Mouse (Mus musculus): ENCODE data around the gene Klk15.
"Not testable (repeated sequence)": the region's sequence is repeated elsewhere in the genome, so short reads cannot be mapped to it uniquely, and the experiment has no call there.

Gene Klk15

DNA sequence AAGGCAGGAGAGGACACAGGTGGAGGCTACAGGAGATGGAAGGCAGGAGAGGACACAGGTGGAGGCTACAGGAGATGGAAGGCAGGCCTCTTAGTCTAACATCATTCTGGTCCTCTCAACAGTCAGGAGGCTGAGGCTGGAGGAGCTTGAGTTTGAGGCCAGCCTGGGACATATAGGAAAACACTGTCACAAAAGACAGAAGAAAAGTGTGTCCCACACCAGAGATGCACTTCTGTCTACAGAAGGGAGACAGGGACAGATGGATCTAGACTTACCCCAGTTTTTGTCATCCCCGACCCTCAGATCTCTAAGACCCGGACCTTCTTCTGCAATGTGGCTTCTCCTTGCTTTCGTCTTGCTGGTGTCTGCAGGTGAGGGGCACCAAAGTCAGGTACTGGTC is at the start of gene Klk15:
Klk15 (plus strand) TSS at position 301 of the 400 bp plus-strand sequence.
- no peak for DNase-seq (ENCODE audit: extremely low read depth, low read depth, low spot score)

DNA sequence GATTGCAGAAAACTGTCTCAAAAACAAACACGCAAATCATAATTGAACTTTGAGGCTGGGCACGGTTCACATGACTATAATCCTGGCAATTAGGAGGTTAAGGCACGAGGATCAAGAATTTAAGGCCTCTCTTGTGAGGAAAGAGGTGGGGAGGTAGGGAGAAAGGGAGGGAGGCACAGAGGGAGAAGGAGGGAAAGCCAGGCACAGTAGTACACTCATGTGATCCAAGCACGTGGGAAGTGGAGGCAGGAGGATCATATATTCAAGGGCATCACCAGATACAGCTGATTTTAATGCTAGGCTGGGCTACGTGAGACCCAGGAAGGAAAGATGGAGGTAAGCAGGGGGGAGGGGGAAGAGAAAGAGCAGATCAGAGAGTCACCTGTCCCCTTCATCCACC is 42.2 kb upstream of the Klk15 start:
- DNase-seq (ENCODE audit: extremely low read depth, low read depth, low spot score) = no peak

DNA sequence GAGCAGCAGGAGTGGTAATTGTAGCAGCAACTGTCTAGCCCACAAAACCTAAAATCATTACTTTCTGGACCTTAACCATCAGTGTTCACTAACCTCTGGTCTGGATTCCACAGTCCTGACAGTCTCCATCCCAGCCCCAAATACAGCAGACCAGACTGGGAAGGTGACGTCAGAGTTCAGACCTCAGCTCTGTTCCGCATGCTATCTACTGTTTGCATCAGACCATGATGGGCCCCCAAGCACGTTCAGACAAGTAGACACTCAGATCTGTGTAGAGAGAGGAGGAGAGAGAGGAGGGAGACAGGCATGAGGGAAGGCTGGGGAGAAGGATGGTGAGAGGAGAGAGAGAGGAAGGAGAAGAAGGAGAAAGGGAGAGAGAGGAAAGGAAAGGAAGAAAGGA is 41.8 kb upstream of the Klk15 start:
- no peak for DNase-seq (ENCODE audit: extremely low read depth, low read depth, low spot score)

DNA sequence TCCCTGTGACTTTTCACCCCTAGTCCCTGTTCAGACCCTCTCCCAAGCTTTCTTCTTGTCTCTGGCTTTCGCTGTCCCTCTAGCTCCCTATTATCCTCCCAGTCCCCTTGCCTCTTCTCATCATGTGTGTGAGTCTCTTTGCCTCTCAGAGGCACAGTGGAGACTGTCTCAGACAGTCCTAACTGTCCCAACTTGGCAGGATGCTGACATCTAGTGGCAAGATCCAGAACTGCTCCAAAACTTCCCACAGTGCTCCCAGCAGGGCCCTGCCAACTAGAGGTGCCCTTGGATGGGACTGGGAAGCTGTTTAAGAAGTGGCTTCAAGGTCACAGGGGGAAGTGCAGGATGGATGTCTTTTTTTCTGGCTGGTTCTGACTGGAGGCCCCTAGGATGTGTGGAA is 38.7 kb upstream of the Klk15 start:
- no peak for DNase-seq (ENCODE audit: extremely low read depth, low read depth, low spot score)

DNA sequence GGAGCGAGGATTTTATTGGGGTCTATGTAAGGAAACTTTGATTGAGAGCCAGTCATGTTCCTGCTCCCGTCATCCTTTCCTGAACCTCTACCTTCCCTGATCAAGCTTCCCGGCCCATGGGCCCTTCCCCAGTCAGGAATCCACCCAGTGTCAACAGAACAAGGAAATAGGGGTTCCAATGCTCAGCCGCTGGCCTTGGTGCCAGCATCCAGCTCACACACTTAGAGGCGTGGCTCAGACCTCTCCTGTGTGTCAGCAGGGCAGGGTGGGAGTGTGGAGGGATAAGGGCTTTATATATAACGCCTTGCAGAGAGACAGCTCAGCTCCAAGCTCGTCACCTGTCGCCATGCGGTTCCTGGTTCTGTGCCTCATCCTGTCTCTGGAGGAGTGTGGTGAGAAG is 18.7 kb upstream of the Klk15 start:
- no peak for DNase-seq (ENCODE audit: extremely low read depth, low read depth, low spot score)

DNA sequence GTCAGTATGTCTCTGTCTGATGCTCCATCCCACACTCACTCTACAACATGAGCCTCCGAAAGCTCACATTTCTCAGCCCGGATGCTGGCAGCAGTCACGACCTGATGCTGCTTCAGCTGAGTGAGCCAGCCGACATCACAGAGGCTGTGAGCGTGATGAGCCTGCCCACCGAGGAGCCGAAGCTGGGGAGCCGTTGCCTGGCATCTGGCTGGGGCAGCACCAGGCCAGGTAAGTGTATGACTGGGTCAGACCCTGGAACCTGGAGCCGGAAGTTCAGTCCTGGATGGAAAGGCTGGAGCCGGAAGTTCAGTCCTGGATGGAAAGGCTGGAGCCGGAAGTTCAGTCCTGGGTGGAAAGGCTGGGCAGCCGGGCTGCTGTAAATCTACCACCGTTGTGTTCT is 15.1 kb upstream of the Klk15 start:
- DNase-seq (ENCODE audit: extremely low read depth, low read depth, low spot score) = no peak

DNA sequence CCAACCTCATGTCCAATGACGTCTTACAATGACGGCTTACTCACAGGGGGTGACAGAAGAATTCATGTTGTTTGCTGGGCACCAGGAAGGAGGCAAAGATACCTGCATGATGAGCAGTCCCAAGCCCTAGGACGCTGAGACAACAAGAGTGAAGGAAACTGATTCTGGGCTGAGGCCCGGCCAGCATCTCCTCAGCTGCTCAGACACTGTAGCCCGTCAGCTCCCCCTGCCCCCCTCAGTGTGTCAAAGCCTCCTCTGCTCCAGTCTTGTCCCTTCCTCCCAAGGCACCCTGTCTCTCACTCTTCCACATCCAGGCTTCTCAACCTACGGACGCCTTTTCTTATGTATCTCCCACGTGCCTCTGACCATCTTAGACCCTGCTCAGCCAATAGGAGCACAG is 14.7 kb upstream of the Klk15 start:
- DNase-seq (ENCODE audit: extremely low read depth, low read depth, low spot score) = no peak

DNA sequence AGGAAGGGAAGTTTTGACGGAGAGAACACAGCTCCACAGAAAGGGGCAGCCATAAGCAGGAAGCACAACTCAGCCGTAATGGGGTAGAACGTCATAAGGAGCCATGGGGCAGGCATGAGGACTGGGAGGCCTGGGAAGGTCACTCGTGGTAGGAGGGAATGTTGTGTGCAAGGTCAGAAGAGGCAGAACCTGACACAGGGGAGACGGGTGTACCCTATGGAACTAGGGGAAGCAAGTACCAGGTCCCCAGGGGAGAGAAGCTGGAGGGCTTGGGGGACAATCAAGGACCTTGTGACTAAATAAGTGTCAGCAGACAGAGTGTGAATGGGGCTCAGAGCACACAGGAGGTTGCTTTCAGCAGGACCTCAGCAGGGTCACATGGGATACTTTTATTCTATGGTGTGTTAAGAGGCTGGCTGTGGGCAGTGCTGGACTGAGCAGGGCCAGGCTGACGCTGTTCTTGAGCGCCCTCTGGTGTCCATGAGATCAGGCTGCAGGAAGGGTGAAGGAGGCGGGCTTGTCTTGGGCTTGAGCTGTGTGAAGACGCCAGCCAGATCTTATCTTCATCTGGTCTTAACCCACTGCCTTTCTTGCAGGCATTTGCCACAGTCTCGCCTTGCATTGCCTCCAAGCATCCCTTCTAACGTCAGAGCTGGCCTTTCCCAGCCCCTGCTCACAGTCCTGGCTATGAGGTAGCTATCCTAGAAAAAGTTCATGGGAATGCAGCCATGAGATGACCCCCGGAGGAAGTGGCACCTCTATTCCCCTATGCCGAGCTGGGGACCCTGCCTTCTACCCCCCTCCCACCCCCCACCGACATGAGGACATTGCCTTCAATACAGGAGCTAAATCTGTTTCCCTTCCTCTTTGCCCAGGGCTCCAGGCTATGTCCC is 13.7 kb upstream of the Klk15 start:
- DNase-seq (ENCODE audit: extremely low read depth, low read depth, low spot score) = no peak

DNA sequence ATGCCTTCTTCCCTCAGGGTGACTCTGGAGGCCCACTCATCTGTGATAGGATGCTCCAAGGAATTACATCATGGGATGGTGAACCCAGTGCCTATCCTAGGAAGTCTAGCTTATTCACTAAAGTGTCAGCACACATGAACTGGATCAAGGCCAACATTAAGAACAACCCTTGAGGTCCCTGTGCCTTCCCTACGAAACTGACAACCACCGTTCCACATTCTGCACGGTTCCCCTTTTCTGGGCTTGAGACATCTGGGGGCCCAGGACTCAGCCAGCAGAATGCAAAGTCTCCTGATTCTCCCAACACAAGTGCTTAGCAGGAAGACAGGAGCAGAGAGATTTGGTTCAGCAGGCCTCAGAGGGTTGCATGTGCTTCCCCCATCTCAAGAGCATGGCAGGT is 13.0 kb upstream of the Klk15 start:
- no peak for DNase-seq (ENCODE audit: extremely low read depth, low read depth, low spot score)

DNA sequence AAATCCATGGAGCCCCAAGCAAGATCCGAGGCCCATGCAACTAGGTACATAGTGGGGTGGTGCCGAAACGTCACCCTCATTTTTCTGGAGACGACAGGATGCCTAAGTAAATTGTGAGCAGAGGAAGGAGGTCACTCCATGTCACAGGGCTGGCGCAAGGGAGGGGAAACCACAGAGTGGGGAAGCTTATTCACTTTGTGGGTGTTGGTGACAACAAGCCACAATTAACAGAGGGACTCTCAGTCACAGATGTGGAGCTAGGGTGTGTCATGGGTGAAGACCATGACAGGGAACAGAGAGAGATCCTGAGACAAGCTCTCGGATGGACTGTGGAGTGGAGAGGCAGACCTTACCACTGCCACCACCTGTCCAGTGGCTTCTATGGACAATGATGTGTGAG is 12.5 kb upstream of the Klk15 start:
- DNase-seq (ENCODE audit: extremely low read depth, low read depth, low spot score) = no peak

DNA sequence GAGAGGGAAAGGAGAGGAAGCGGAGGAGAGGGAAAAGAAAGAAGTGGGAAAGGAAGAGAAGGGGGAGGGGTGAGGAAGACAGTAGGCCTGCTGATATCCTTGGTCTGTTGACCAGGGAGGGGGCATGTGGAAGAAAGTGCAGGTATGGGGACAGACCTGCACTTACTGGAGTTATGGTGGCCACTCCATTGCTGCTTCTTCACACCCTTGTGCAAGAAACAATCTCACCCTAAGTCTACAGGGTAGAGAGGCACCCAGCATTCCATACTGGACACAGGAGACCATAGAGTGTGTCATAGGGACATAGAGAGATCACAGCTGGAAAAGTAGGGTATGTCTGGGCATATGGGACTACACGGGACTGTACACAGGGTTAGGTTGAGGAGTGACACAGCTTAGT is 11.6 kb upstream of the Klk15 start:
- DNase-seq (ENCODE audit: extremely low read depth, low read depth, low spot score) = no peak

DNA sequence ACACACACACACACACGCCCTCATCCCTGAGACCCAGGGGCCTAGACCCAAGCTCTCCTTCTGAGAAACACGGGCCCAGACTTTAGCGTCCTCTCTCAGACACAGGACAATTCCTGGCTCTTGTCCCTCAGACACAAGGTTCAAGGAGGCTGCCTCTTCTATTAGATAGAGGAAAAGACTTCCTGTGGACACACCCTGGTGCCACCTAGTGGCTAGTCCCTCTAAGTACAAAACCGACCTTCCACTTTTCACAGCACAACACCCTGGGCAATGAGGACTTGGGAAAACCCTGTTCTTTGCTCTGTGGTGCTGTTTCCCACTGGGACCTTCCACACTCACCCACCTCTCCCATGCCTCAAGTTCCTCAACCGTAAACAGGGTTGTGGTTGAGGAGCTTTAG is 7.6 kb upstream of the Klk15 start:
- DNase-seq (ENCODE audit: extremely low read depth, low read depth, low spot score) = no peak

DNA sequence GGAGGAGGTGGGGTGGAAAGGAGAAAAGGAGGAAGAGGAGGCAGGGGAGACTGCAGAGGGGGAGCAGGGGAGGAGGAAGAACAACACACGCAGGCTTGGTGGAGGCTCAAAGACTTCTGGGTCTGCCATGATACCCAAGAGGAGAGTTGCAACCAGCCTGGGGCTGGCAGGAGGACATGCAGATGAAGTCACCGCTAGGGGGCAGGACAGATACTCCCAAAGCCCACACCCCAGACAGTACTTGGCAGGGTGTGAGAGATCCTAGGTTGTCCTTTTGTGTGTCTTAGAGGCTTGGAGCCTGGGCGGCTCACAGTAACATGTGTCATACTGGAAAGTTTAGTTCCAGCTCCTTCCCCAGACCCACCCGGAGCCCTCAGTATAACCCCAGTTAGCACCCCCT is 5.0 kb upstream of the Klk15 start:
- DNase-seq (ENCODE audit: extremely low read depth, low read depth, low spot score) = no peak

DNA sequence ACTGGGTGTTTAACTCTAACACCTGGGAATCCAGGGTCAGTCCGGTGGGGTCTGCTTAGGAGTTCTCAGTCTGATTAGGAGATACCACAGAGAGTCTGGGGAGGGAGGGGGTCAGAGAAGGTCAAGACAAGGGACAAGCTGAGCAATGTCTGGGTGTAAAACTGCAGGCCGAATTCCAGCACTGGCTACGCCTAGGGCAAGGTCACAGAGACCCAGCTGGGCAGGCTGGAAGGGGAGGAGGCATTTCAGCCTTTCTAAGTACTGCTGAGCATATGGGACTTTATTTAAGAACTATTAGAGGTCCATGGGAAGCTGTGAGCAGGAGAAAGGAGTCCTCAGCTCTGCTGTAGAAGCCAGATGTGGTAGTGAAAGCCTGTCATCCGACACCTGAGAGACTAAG is 1.2 kb upstream of the Klk15 start:
- DNase-seq (ENCODE audit: extremely low read depth, low read depth, low spot score) = no peak

DNA sequence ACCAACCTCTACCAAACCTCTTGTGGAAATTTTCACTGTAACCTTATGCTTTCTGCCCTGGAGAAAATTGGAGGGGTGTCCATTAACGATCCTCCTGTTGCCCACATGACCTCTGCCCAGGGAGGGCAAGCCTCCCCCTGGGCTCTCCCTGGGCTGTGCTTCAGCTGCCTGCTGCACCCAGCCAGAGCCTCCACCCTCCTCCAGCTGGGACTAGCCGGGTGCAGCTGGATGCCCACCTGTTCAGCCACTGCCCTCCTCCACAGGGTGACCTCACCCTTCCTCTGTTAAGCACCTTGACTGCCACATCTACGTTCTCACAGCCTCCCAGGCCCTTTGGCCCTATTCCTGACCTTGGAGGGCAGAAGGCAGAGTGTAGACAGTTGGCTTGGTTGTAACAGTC is 1.2 kb downstream of the Klk15 start:
- DNase-seq (ENCODE audit: extremely low read depth, low read depth, low spot score) = no peak

DNA sequence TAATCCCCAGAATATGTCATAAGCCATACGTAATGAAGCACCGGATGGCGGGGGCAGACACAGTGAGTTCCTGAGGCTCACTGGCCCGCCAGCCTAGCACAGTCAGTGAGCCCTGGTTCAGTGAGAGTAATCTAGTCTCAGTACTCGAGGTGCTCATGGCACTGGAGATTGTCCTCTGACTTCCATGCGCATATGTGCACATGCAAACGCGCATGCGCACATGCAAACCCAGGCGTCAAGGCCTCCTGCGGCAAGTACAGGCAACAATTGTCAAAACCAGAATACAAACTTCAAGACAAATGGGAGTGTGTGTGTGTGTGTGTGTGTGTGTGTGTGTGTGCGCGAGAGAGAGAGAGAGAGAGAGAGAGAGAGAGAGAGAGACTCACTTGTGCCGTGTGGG is 3.0 kb downstream of the Klk15 start:
- DNase-seq (ENCODE audit: extremely low read depth, low read depth, low spot score) = no peak

DNA sequence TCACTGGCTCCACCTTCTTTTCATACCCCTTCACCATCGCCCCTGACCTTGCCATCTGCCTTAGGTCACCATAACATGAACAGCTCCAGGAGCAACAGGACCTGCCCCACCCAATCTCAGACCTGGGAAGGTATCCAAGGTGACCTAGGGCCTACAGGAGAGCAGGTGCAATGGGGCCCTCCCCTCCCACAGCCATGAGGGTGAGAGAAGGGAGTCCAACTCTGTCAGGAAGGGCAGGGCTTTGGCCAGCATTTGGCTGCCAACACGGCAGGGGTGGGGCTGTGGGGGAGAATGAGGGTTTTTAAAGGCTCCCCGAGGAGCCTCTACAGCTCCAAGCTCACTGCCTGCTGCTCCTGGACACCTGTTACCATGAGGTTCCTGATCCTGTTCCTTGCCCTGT is 8.8 kb downstream of the Klk15 start:
- DNase-seq (ENCODE audit: extremely low read depth, low read depth, low spot score) = not testable (repeated sequence)

DNA sequence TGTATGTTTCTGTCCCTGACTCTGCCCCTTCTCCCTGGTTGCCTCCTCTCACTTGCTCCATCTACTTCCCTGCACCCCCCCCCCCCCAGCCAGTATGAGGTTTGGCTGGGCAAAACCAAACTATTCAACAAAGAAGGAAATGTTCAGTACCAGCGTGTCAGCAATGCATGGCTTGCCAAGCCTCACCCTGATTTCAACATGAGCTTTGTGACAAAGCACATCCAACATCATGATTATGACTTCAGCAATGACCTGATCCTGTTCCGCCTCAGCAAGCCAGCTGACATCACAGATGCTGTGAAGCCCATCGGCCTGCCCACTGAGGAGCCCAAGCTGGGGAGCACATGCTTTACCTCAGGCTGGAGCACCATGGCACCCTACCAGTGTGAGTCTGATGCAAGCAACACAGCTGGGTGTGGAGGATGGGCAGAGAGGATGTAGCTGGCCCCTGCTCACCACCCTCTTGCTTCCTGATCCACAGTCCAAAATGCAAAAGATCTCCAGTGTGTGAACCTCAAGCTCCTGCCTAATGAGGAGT is 11.3 kb downstream of the Klk15 start:
- no peak for DNase-seq (ENCODE audit: extremely low read depth, low read depth, low spot score)

DNA sequence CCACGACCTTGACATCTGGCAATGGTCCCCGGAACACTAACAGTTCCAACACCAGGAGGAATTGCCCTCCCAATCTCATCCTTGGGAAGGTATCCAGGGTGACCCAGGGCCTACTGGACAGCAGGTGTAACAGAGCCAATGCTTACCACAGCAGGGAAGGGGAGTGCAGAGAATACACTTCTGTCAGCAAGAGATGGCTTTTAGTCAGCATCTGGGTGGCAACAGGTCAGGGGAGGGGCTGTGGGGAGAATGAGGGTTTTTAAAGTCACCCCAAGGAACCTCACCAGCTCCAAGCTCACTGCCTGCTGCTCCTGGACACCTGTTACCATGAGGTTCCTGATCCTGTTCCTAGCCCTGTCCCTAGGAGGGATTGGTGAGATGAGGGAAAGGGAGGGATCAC is 16.8 kb downstream of the Klk15 start, which contains the start of gene Klk1b8:
Klk1b8 (plus strand) TSS at position 301 of the 400 bp plus-strand sequence.
- DNase-seq (ENCODE audit: extremely low read depth, low read depth, low spot score) = no peak

DNA sequence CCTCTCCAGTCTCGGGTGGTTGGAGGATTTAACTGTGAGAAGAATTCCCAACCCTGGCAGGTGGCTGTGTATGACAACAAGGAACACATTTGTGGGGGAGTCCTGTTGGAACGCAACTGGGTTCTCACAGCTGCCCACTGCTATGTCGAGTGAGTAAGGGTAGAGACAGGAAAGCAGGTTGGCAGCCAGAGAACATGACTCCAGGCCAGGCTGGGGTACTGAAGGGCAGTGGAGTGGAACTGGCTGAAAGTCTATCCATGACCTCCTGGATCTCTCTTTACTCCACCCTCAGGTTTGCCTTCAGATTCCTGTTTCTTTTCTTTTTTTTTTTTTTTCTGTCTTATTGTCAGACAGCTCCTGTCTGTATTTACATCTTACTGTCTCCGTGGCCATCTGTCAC is 19.2 kb downstream of the Klk15 start:
- no peak for DNase-seq (ENCODE audit: extremely low read depth, low read depth, low spot score)

DNA sequence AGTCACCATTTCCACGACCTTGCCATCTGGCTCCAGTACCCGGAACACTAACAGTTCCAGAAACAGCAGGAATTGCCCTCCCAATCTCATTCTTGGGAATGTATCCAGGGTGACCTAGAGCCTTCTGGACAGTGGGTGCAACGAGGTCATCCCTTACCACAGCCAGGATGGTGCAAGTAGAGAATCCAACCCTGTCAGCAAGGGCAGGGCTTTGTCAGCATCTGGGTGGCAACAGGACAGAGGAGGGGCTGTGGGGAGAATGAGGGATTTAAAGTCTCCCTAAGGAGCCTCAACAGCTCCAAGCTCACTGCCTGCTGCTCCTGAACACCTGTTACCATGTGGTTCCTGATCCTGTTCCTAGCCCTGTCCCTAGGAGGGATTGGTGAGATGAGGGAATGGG is 32.9 kb downstream of the Klk15 start, which contains the start of gene Klk1b1:
Klk1b1 (plus strand) TSS at position 301 of the 400 bp plus-strand sequence.
- DNase-seq (ENCODE audit: extremely low read depth, low read depth, low spot score) = no peak

DNA sequence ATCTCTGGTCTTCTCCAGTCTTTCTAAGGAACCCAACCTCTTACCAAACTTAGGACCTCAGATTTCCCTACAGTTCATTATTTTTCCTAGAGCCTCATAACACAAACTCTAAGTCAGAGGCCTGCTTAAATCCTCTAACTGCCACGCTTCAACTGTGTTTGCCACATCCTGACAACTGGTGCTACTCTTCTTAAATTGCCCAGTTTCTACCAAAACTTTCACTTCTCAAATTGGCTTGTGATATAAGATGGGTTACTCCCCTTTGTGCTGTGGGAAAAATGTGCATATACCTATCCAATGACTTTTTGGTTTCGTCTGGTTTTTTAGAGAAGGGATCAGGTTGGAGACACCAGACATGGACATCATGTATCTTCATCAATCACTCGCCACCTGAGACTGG is 33.5 kb downstream of the Klk15 start:
- DNase-seq (ENCODE audit: extremely low read depth, low read depth, low spot score) = no peak

DNA sequence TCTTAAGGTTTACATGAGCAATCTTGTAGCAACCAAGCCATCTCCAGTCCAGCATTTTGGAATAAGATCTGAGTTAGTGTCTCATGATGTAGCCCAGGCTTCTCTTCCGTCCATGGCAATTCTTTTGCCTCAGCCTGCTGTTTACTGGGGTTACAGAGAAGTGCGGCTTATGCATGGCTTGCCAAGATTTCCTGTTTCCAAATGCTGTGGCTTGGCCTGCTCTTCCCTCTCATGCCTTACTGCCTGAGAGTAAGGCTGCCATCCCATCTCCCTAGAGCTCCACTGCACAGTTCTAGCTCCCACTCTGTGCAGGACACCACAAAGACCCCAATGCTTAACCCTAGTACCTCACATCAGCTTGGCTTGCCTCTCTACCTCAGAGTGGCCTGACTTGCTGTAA is 34.1 kb downstream of the Klk15 start:
- no peak for DNase-seq (ENCODE audit: extremely low read depth, low read depth, low spot score)
